Mouse (Mus musculus) lung, embryonic 14.5 days (tissue): ENCODE data around the gene Dnajb3. TPM values are rescaled to one million over a fixed set of nuclear protein-coding genes. Genes with fewer than 3 reads are reported as not detected.

Experiments used
- ATAC-seq: fragments of 200-750 bp; cut with Nextera tagmentation; 2 replicates; pipeline ENCODE4 v1.8.0; 2017; ENCODE audit warnings: mild to moderate bottlenecking, moderate TSS enrichment, moderate library complexity; ENCODE audit not compliant: insufficient read depth
- DNase-seq: peaks from one replicate; pipeline ENCODE4 v3.0.0-alpha.2; 2015
- H3K27ac ChIP-seq: fragments of 300-500 bp; sonication (generic); 2 replicates; pipeline ENCODE4 v1.5.1; 2014; ENCODE audit warnings: low read depth, mild to moderate bottlenecking, moderate library complexity
- H3K27me3 ChIP-seq: fragments of 300-500 bp; sonication (generic); 2 replicates; pipeline ENCODE4 v1.6.1; 2014; ENCODE audit warnings: low read length, control low read depth; ENCODE audit not compliant: insufficient read depth
- H3K36me3 ChIP-seq: fragments of 300-500 bp; sonication (generic); 2 replicates; pipeline ENCODE4 v1.6.1; 2014; ENCODE audit warnings: control low read depth; ENCODE audit not compliant: insufficient read depth
- H3K4me1 ChIP-seq: fragments of 300-500 bp; sonication (generic); 2 replicates; pipeline ENCODE4 v1.6.1; 2014; ENCODE audit warnings: antibody characterized with exemption, control low read depth; ENCODE audit not compliant: insufficient read depth
- H3K4me2 ChIP-seq: fragments of 300-500 bp; sonication (generic); 2 replicates; pipeline ENCODE4 v1.6.1; 2014; ENCODE audit warnings: mild to moderate bottlenecking
- H3K4me3 ChIP-seq: fragments of 300-500 bp; sonication (generic); 2 replicates; pipeline ENCODE4 v1.5.1; 2014; ENCODE audit warnings: low read depth, low read length
- H3K9ac ChIP-seq: fragments of 300-500 bp; sonication (generic); 2 replicates; pipeline ENCODE4 v1.6.1; 2014
- H3K9me3 ChIP-seq: fragments of 300-500 bp; sonication (generic); 2 replicates; pipeline ENCODE4 v1.6.1; 2016; ENCODE audit warnings: low read depth, low read length, control low read depth
- CTCF ChIP-seq: IDR thresholded peaks from 2 replicates; pipeline ENCODE4 v1.5.1; 2016; ENCODE audit warnings: antibody characterized with exemption, low read depth
- WGBS: fragments of 180-500 bp; shearing (Covaris S2); extraction: QIAGEN DNeasy Blood & Tissue Kit; methylation state at CpG from one replicate; pipeline ENCODE4 v1.1.7; 2014; 5-methylcytosine and 5-hydroxymethylcytosine counted together
- polyA plus RNA-seq: library from polyadenylated mRNA; unstranded; fragments of >200 nt; fragmentation: Nextera tagmentation; extraction: Ambion mirVana; gene quantifications from 2 replicates; pipeline ENCODE4 v1.2.1, GENCODE M21; 2014

The Dnajb3 gene
- polyA plus RNA-seq, result 6.2 and 8.2 TPM in 2 replicates

- Histone ChIP-seq H3K27ac (no peak within 1 kb of the TSS), H3K4me1 (no peaks in the 10 kb centered on the region), H3K9ac (peak within 1 kb of the TSS; percentile 64), H3K36me3 (no peaks in the 10 kb centered on the region), H3K4me2 (peak within 1 kb of the TSS; percentile 81), H3K9me3 (peaks cover 9% of the 10 kb centered on the region; the same call in 1 of the 2 replicates), H3K4me3 (peak within 1 kb of the TSS; percentile 44), H3K27me3 (no peaks in the 10 kb centered on the region)
- WGBS, result 4% methylated on average over 62 of the region's 62 CpGs
- ATAC-seq (peak; percentile 99), DNase-seq (peak; percentile 90)
- TF ChIP-seq CTCF, result no peak
Observed at GRCm38 (mm10) chr1:88205294-88205922, at the start of gene Dnajb3. Gene Dnajb3 (minus strand): TSS chr1:88205782.

- Histone ChIP-seq H3K4me2 (no peak overlapping the region), H3K27ac (no peak overlapping the region), H3K4me3 (no peak overlapping the region), H3K9ac (no peak overlapping the region), H3K36me3 (peaks cover 4% of the 10 kb centered on the region), H3K9me3 (peaks cover 52% of the 10 kb centered on the region), H3K4me1 (no peaks in the 10 kb centered on the region), H3K27me3 (no peaks in the 10 kb centered on the region)
- DNase-seq, result no peak
- WGBS, result 82% methylated on average over 12 of the region's 12 CpGs
- TF ChIP-seq CTCF, result no peak
- ATAC-seq, result no peak
Observed at GRCm38 (mm10) chr1:88254793-88255465, 49.3 kb upstream of the Dnajb3 start.

- Histone ChIP-seq H3K36me3 (no peaks in the 10 kb centered on the region), H3K9ac (no peak overlapping the region), H3K9me3 (peaks cover 66% of the 10 kb centered on the region), H3K27me3 (no peaks in the 10 kb centered on the region), H3K4me3 (no peak overlapping the region), H3K4me2 (no peak overlapping the region), H3K4me1 (no peaks in the 10 kb centered on the region), H3K27ac (no peak overlapping the region)
- WGBS, result 68% methylated on average over 6 of the region's 6 CpGs
- no peak for TF ChIP-seq CTCF
- ATAC-seq (no peak), DNase-seq (peak; percentile 27)
Observed at GRCm38 (mm10) chr1:88253540-88253939, 48.0 kb upstream of the Dnajb3 start.

- H3K27me3 ChIP-seq, result no peaks in the 10 kb centered on the region
- no peak overlapping the region for H3K4me3 ChIP-seq
- H3K36me3 ChIP-seq, result no peaks in the 10 kb centered on the region
- no peak overlapping the region for H3K4me2 ChIP-seq
- no peak overlapping the region for H3K9ac ChIP-seq
- ATAC-seq (no peak), DNase-seq (no peak)
- peaks cover 69% of the 10 kb centered on the region for H3K9me3 ChIP-seq
- H3K27ac ChIP-seq, result no peak overlapping the region
- WGBS, result 72% methylated on average over 8 of the region's 8 CpGs
- H3K4me1 ChIP-seq, result no peaks in the 10 kb centered on the region
- no peak for TF ChIP-seq CTCF
Observed at GRCm38 (mm10) chr1:88253106-88253505, 47.5 kb upstream of the Dnajb3 start.

GRCm38 (mm10) chr1:88250023-88250422, 44.4 kb upstream of the Dnajb3 start:
- no peaks in the 10 kb centered on the region for H3K4me1 ChIP-seq
- no peaks in the 10 kb centered on the region for H3K27me3 ChIP-seq
- no peak overlapping the region for H3K9ac ChIP-seq
- ATAC-seq (no peak), DNase-seq (no peak)
- no peak overlapping the region for H3K4me3 ChIP-seq
- H3K4me2 ChIP-seq, result no peak overlapping the region
- 76% methylated on average over 5 of the region's 5 CpGs for WGBS
- H3K9me3 ChIP-seq, result peaks cover 76% of the 10 kb centered on the region
- no peaks in the 10 kb centered on the region for H3K36me3 ChIP-seq
- TF ChIP-seq CTCF, result no peak
- H3K27ac ChIP-seq, result no peak overlapping the region

GRCm38 (mm10) chr1:88249596-88249995, 44.0 kb upstream of the Dnajb3 start:
- Histone ChIP-seq H3K36me3 (no peaks in the 10 kb centered on the region), H3K27ac (no peak overlapping the region), H3K4me3 (no peak overlapping the region), H3K4me1 (no peaks in the 10 kb centered on the region), H3K9me3 (peaks cover 76% of the 10 kb centered on the region), H3K9ac (no peak overlapping the region), H3K4me2 (no peak overlapping the region), H3K27me3 (no peaks in the 10 kb centered on the region)
- TF ChIP-seq CTCF, result no peak
- DNase-seq, result no peak
- ATAC-seq, result no peak
- WGBS, result 73% methylated on average over 7 of the region's 7 CpGs

GRCm38 (mm10) chr1:88248658-88249057, 43.1 kb upstream of the Dnajb3 start:
- ATAC-seq (no peak), DNase-seq (no peak)
- Histone ChIP-seq H3K4me2 (no peak overlapping the region), H3K4me3 (no peak overlapping the region), H3K27ac (no peak overlapping the region), H3K9ac (no peak overlapping the region), H3K27me3 (no peaks in the 10 kb centered on the region), H3K9me3 (peaks cover 82% of the 10 kb centered on the region), H3K36me3 (no peaks in the 10 kb centered on the region), H3K4me1 (no peaks in the 10 kb centered on the region)
- WGBS, result 64% methylated on average over 4 of the region's 4 CpGs
- no peak for TF ChIP-seq CTCF
